ENCODE assay signal across 25 mouse cellular contexts in the genomic region with DNA sequence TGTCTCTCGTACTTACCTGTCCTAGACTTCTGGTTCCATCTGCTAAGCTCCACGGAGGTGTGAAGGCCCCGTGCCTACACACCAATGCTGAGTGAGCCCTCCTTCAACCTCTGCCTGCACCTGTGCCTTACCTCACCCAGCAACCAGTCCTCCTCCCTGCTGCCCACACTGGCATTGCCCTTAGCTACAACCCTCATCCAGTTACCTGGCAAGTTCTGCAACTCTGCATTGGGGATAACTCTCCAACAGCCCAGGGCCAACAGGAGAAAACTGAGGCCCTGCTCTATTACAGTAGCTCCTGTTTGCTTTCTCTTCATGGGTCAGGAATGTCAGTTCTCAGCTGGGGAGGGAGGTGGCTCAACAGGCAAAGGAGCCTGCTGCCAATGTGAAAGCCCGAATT. TPM values are rescaled to one million over a fixed set of nuclear protein-coding genes. Genes with fewer than 3 reads are reported as not detected.
"Had no signal": no experiment of that assay in that cellular context is flagged by ENCODE, and none has a peak within 500 bp of the region (broad histone marks: within the 10 kb centered on the region; RNA-seq: fewer than 3 reads in every experiment).

No protein-coding gene starts in this region.

- H3K27ac ChIP-seq: intestine, embryonic 15.5 days; kidney, embryonic 15.5 days; limb, embryonic 12.5 days; limb, embryonic 15.5 days; liver, embryonic 12.5 days; liver, embryonic 15.5 days; midbrain, embryonic 12.5 days; midbrain, embryonic 15.5 days; neural tube, embryonic 12.5 days; neural tube, embryonic 15.5 days had no signal

- H3K4me3 ChIP-seq: intestine, embryonic 15.5 days; kidney, embryonic 15.5 days; limb, embryonic 12.5 days; limb, embryonic 15.5 days; liver, embryonic 12.5 days; liver, embryonic 15.5 days; midbrain, embryonic 12.5 days; midbrain, embryonic 15.5 days; neural tube, embryonic 12.5 days; neural tube, embryonic 15.5 days; stomach, embryonic 15.5 days had no signal

- ATAC-seq: intestine, embryonic 15.5 days; liver, embryonic 12.5 days; midbrain, embryonic 15.5 days had no signal

- H3K9ac ChIP-seq: intestine, embryonic 15.5 days; kidney, embryonic 15.5 days; limb, embryonic 12.5 days; limb, embryonic 15.5 days; liver, embryonic 12.5 days; liver, embryonic 15.5 days; midbrain, embryonic 12.5 days; midbrain, embryonic 15.5 days; neural tube, embryonic 12.5 days; neural tube, embryonic 15.5 days; stomach, embryonic 15.5 days had no signal

- H3K27me3 ChIP-seq: intestine, embryonic 15.5 days; kidney, embryonic 15.5 days; limb, embryonic 12.5 days; limb, embryonic 15.5 days; liver, embryonic 12.5 days; liver, embryonic 15.5 days; midbrain, embryonic 12.5 days; midbrain, embryonic 15.5 days; neural tube, embryonic 12.5 days; neural tube, embryonic 15.5 days; stomach, embryonic 15.5 days had no signal

- H3K9me3 ChIP-seq: intestine, embryonic 15.5 days; kidney, embryonic 15.5 days; limb, embryonic 12.5 days; limb, embryonic 15.5 days; liver, embryonic 12.5 days; liver, embryonic 15.5 days; midbrain, embryonic 12.5 days; midbrain, embryonic 15.5 days; neural tube, embryonic 12.5 days; neural tube, embryonic 15.5 days; stomach, embryonic 15.5 days had no signal

- H3K4me2 ChIP-seq: intestine, embryonic 15.5 days; kidney, embryonic 15.5 days; limb, embryonic 12.5 days; limb, embryonic 15.5 days; liver, embryonic 12.5 days; liver, embryonic 15.5 days; midbrain, embryonic 12.5 days; midbrain, embryonic 15.5 days; neural tube, embryonic 12.5 days; neural tube, embryonic 15.5 days; stomach, embryonic 15.5 days had no signal

- DNase-seq: kidney, adult 11 months; kidney, adult 8-10 months; kidney, postnatal 10 days; kidney, postnatal 36 days; layer of hippocampus, postnatal 36 days; left cerebral cortex, postnatal 4 days; lung, postnatal 36 days; right cerebral cortex, adult 18-20 months; right cerebral cortex, postnatal 14 days; right cerebral cortex, postnatal 4 days; thymus, postnatal 25 days had no signal

- H3K4me1 ChIP-seq: kidney, embryonic 15.5 days; limb, embryonic 12.5 days; midbrain, embryonic 12.5 days; midbrain, embryonic 15.5 days; neural tube, embryonic 12.5 days; neural tube, embryonic 15.5 days had no signal

RNA-seq across cellular contexts. Expression of a gene that starts 46.5 kb away (rescaled TPM):
- total RNA-seq: layer of hippocampus, postnatal 10 days; layer of hippocampus, postnatal 36 days; left cerebral cortex, adult 8-10 months; left cerebral cortex, postnatal 14 days had no signal
- polyA plus RNA-seq: intestine, embryonic 15.5 days; kidney, embryonic 15.5 days; limb, embryonic 12.5 days; liver, embryonic 12.5 days; liver, embryonic 15.5 days had no signal
